Comparison of ENCODE assay signal across 8 mouse cellular contexts in genomic region chr15:79879319-79879718, GRCm38 (mm10). TPM values are rescaled to one million over a fixed set of nuclear protein-coding genes. Genes with fewer than 3 reads are reported as not detected.
DNase-seq lines count a peak whose midpoint lies in the region; ATAC-seq and TF ChIP-seq lines count a peak whose summit lies in the region.

No protein-coding gene starts in this region.

- peak; percentile 95 for DNase-seq in MN1 (ENCODE audit: low spot score)
- peak; percentile 44 to 72 for DNase-seq in adrenal gland, postnatal 4 days (ENCODE audit: low spot score in 2 of 2)
- peak; percentile 44 to 71 for DNase-seq in frontal cortex, postnatal 14 days (ENCODE audit: low spot score in 2 of 2)
- peak; percentile 41 to 57 for DNase-seq in layer of hippocampus, postnatal 36 days
- peak; percentile 88 for DNase-seq in midbrain, postnatal 0 days (ENCODE audit: low spot score)
- peak; percentile 84 to 90 for DNase-seq in urinary bladder, postnatal 36 days (ENCODE audit: low spot score in 2 of 2)
- DNase-seq in thymus, postnatal 14 days: no peak

- no peaks in the 10 kb centered on the region for H3K27me3 ChIP-seq in hindbrain, embryonic 16.5 days (replicated peaks; ENCODE audit: control insufficient read depth, insufficient read depth, low read length)
- H3K27me3 ChIP-seq in midbrain, postnatal 0 days (ENCODE audit: insufficient read depth, low read length): no peaks in the 10 kb centered on the region

- no peaks in the 10 kb centered on the region for H3K9me3 ChIP-seq in hindbrain, embryonic 16.5 days (ENCODE audit: control insufficient read depth, low read length)
- H3K9me3 ChIP-seq in midbrain, postnatal 0 days (ENCODE audit: low read length): no peaks in the 10 kb centered on the region

- 43% methylated on average over 13 of the region's 13 CpGs for WGBS in hindbrain, embryonic 16.5 days
- 33% methylated on average over 13 of the region's 13 CpGs for WGBS in midbrain, postnatal 0 days

- H3K27ac ChIP-seq in hindbrain, embryonic 16.5 days (ENCODE audit: low read depth, low read length): peak overlapping the region; percentile 71
- no peak overlapping the region for H3K27ac ChIP-seq in midbrain, postnatal 0 days (ENCODE audit: low read depth, low read length)

- H3K9ac ChIP-seq in hindbrain, embryonic 16.5 days (ENCODE audit: low read depth, low read length): peak overlapping the region; percentile 9; the same call in 1 of the 2 replicates
- H3K9ac ChIP-seq in midbrain, postnatal 0 days (replicated peaks; ENCODE audit: low read length, poor library complexity, severe bottlenecking): no peak overlapping the region

- no peak for TF ChIP-seq CTCF in midbrain, postnatal 0 days (IDR thresholded peaks at IDR 0.05)

- no peak overlapping the region for H3K4me3 ChIP-seq in hindbrain, embryonic 16.5 days (ENCODE audit: low read length)
- no peak overlapping the region for H3K4me3 ChIP-seq in midbrain, postnatal 0 days (ENCODE audit: low read depth, low read length)

- 0 out of 2 replicates have a peak, but pooled peaks have one; percentile 32 for ATAC-seq in hindbrain, embryonic 16.5 days
- ATAC-seq in midbrain, postnatal 0 days (ENCODE audit: low FRiP score): no peak

- no peaks in the 10 kb centered on the region for H3K36me3 ChIP-seq in hindbrain, embryonic 16.5 days (ENCODE audit: control insufficient read depth, insufficient read depth, low read length)
- H3K36me3 ChIP-seq in midbrain, postnatal 0 days (ENCODE audit: insufficient read depth, low read length): no peaks in the 10 kb centered on the region

- H3K4me1 ChIP-seq in hindbrain, embryonic 16.5 days (ENCODE audit: control insufficient read depth, insufficient read depth, low read depth, low read length): peaks cover 3% of the 10 kb centered on the region
- H3K4me1 ChIP-seq in midbrain, postnatal 0 days (ENCODE audit: insufficient read depth, low read length): no peaks in the 10 kb centered on the region

- H3K4me2 ChIP-seq in hindbrain, embryonic 16.5 days (ENCODE audit: low read length): peak overlapping the region; percentile 34; the same call in 1 of the 2 replicates
- no peak overlapping the region for H3K4me2 ChIP-seq in midbrain, postnatal 0 days (ENCODE audit: low read depth, low read length, poor library complexity, severe bottlenecking)

RNA-seq across cellular contexts. Expression of gene Apobec3, which starts 12.1 kb away (rescaled TPM):
- 10 to 100 TPM; 28.4 to 33.4 TPM for total RNA-seq in adrenal gland, postnatal 4 days (2021)
- 4.5 and 5.1 TPM in 2 replicates for polyA plus RNA-seq in hindbrain, embryonic 16.5 days (2015; fragmentation: Nextera tagmentation; extraction: Ambion mirVana)
- 1 to 10 TPM; 3.9 to 6.7 TPM for total RNA-seq in layer of hippocampus, postnatal 36 days (2021)
- total RNA-seq in midbrain, postnatal 0 days (2014; rRNA removed): 3.4 and 5.4 TPM in 2 replicates
- polyA plus RNA-seq in midbrain, postnatal 0 days (2015; fragmentation: Nextera tagmentation; extraction: Ambion mirVana): 3.3 and 3.4 TPM in 2 replicates

RNA-seq across cellular contexts. Expression of gene Cbx6, which starts 44.8 kb away (rescaled TPM):
- 100 to 1,000 TPM; 105 TPM for total RNA-seq in adrenal gland, postnatal 4 days (2021)
- 65.2 and 67.2 TPM in 2 replicates for polyA plus RNA-seq in hindbrain, embryonic 16.5 days (2015; fragmentation: Nextera tagmentation; extraction: Ambion mirVana)
- total RNA-seq in layer of hippocampus, postnatal 36 days (2021): 100 to 1,000 TPM; 335 to 366 TPM
- 109 and 118 TPM in 2 replicates for total RNA-seq in midbrain, postnatal 0 days (2014; rRNA removed)
- 65.0 and 70.6 TPM in 2 replicates for polyA plus RNA-seq in midbrain, postnatal 0 days (2015; fragmentation: Nextera tagmentation; extraction: Ambion mirVana)

RNA-seq across cellular contexts. Expression of gene Npcd, which starts 45.3 kb away (rescaled TPM):
- total RNA-seq in adrenal gland, postnatal 4 days (2021): 1 to 10 TPM; 3.7 to 4.2 TPM
- 0.41 and 0.67 TPM in 2 replicates for polyA plus RNA-seq in hindbrain, embryonic 16.5 days (2015; fragmentation: Nextera tagmentation; extraction: Ambion mirVana)
- 10 to 100 TPM in 1 of 2 experiments, 1 to 10 TPM in 1; 5.8 to 10.8 TPM for total RNA-seq in layer of hippocampus, postnatal 36 days (2021)
- total RNA-seq in midbrain, postnatal 0 days (2014; rRNA removed): 8.2 and 12.1 TPM in 2 replicates
- 3.2 and 4.6 TPM in 2 replicates for polyA plus RNA-seq in midbrain, postnatal 0 days (2015; fragmentation: Nextera tagmentation; extraction: Ambion mirVana)
